ENCODE assay signal across 31 mouse cellular contexts in genomic region chr11:58462170-58462569, GRCm38 (mm10). TPM values are rescaled to one million over a fixed set of nuclear protein-coding genes. Genes with fewer than 3 reads are reported as not detected.
"Had no signal": no experiment of that assay in that cellular context is flagged by ENCODE, and none has a peak within 500 bp of the region (broad histone marks: within the 10 kb centered on the region; RNA-seq: fewer than 3 reads in every experiment).

TSS of gene Olfr30 (minus strand) at chr11:58462270.

- ATAC-seq: forebrain, embryonic 13.5 days; forebrain, embryonic 14.5 days; forebrain, embryonic 15.5 days; forebrain, embryonic 16.5 days; forebrain, postnatal 0 days had no signal

- H3K4me2 ChIP-seq: embryonic facial prominence, embryonic 12.5 days; embryonic facial prominence, embryonic 13.5 days; embryonic facial prominence, embryonic 15.5 days; forebrain, embryonic 12.5 days; forebrain, embryonic 13.5 days; forebrain, embryonic 15.5 days had no signal

- H3K9ac ChIP-seq: embryonic facial prominence, embryonic 12.5 days; embryonic facial prominence, embryonic 13.5 days; embryonic facial prominence, embryonic 15.5 days; forebrain, embryonic 12.5 days; forebrain, embryonic 13.5 days; forebrain, embryonic 15.5 days; forebrain, postnatal 0 days had no signal

- H3K4me1 ChIP-seq: embryonic facial prominence, embryonic 10.5 days; embryonic facial prominence, embryonic 12.5 days; embryonic facial prominence, embryonic 13.5 days; embryonic facial prominence, embryonic 15.5 days; forebrain, embryonic 10.5 days; forebrain, embryonic 12.5 days; forebrain, embryonic 13.5 days; forebrain, embryonic 15.5 days had no signal

- H3K36me3 ChIP-seq: embryonic facial prominence, embryonic 10.5 days; embryonic facial prominence, embryonic 12.5 days; embryonic facial prominence, embryonic 13.5 days; embryonic facial prominence, embryonic 15.5 days; forebrain, embryonic 10.5 days; forebrain, embryonic 12.5 days; forebrain, embryonic 15.5 days had no signal

- DNase-seq: cerebellum, adult 8-10 months; cerebellum, adult 9-10 months; cerebellum, adult 9-11 months; cerebellum, postnatal 10 days; cerebellum, postnatal 14 days; cerebellum, postnatal 25 days; cerebellum, postnatal 36 days; embryo, embryonic 11 days; forebrain, postnatal 0 days; gastrocnemius, adult 2 months; gastrocnemius, postnatal 10 days; gastrocnemius, postnatal 14 days; gastrocnemius, postnatal 25 days; gastrocnemius, postnatal 36 days; heart, adult 18-20 months; heart, adult 2 months had no signal

- H3K27me3 ChIP-seq: embryonic facial prominence, embryonic 12.5 days; embryonic facial prominence, embryonic 13.5 days; embryonic facial prominence, embryonic 15.5 days; forebrain, embryonic 12.5 days; forebrain, embryonic 13.5 days; forebrain, embryonic 15.5 days had no signal

- H3K27ac ChIP-seq: embryonic facial prominence, embryonic 10.5 days; embryonic facial prominence, embryonic 12.5 days; embryonic facial prominence, embryonic 13.5 days; embryonic facial prominence, embryonic 15.5 days; forebrain, embryonic 10.5 days; forebrain, embryonic 12.5 days; forebrain, embryonic 13.5 days; forebrain, embryonic 15.5 days; gastrocnemius, adult 2 months; heart, adult 2 months had no signal

- H3K9me3 ChIP-seq: embryonic facial prominence, embryonic 10.5 days; embryonic facial prominence, embryonic 12.5 days; embryonic facial prominence, embryonic 13.5 days; embryonic facial prominence, embryonic 15.5 days; forebrain, embryonic 10.5 days; forebrain, embryonic 12.5 days; forebrain, embryonic 13.5 days; forebrain, embryonic 15.5 days had no signal

- H3K4me3 ChIP-seq: embryonic facial prominence, embryonic 10.5 days; embryonic facial prominence, embryonic 12.5 days; embryonic facial prominence, embryonic 13.5 days; embryonic facial prominence, embryonic 15.5 days; erythroblast, embryonic 14.5 days; forebrain, embryonic 10.5 days; forebrain, embryonic 12.5 days; forebrain, embryonic 13.5 days; forebrain, embryonic 15.5 days; gastrocnemius, adult 2 months; heart, adult 2 months had no signal

RNA-seq across cellular contexts. Expression of gene Olfr30, which starts in this region (rescaled TPM):
- polyA plus RNA-seq: cortical plate, adult 2 months; embryonic facial prominence, embryonic 10.5 days; embryonic facial prominence, embryonic 11.5 days; embryonic facial prominence, embryonic 12.5 days; embryonic facial prominence, embryonic 13.5 days; erythroblast, embryonic 14.5 days; forebrain, embryonic 10.5 days; forebrain, embryonic 11.5 days; forebrain, embryonic 12.5 days; forebrain, embryonic 13.5 days; forebrain, embryonic 14.5 days; forebrain, embryonic 15.5 days; forebrain, embryonic 16.5 days; forebrain, postnatal 0 days; frontal cortex, adult 2 months; heart, adult 2 months had no signal
